8 mouse cellular contexts compared by ENCODE assay signal in genomic region chr9:69453901-69454666, GRCm38 (mm10). TPM values are rescaled to one million over a fixed set of nuclear protein-coding genes. Genes with fewer than 3 reads are reported as not detected.
DNase-seq lines count a peak whose midpoint lies in the region; ATAC-seq and TF ChIP-seq lines count a peak whose summit lies in the region.

No protein-coding gene starts in this region.

- H3K9ac ChIP-seq in forebrain, embryonic 12.5 days: peak overlapping the region; percentile 61
- peak overlapping the region; percentile 80 for H3K9ac ChIP-seq in intestine, embryonic 15.5 days

- H3K27ac ChIP-seq in cerebellum, adult 2 months (ENCODE audit: insufficient read depth, low read length): no peak overlapping the region
- peak overlapping the region; percentile 50 for H3K27ac ChIP-seq in forebrain, embryonic 12.5 days
- H3K27ac ChIP-seq in intestine, embryonic 15.5 days: peak overlapping the region; percentile 92

- no peaks in the 10 kb centered on the region for H3K36me3 ChIP-seq in forebrain, embryonic 12.5 days (replicated peaks)
- H3K36me3 ChIP-seq in intestine, embryonic 15.5 days: no peaks in the 10 kb centered on the region

- DNase-seq in cerebellum, adult 2 months: no peak
- DNase-seq in cerebellum, postnatal 4 days (ENCODE audit: low spot score in 2 of 2): no peak
- peak; percentile 68 for DNase-seq in Muller cell, postnatal 12 days (ENCODE audit: inconsistent ontology term)
- DNase-seq in testis, postnatal 10 days (ENCODE audit: low spot score): peak; percentile 73
- no peak for DNase-seq in layer of hippocampus, adult 18-20 months (ENCODE audit: low spot score in 2 of 2)

- 30% methylated on average over 32 of the region's 32 CpGs for WGBS in cerebellum, adult 2 months
- 7% methylated on average over 32 of the region's 32 CpGs for WGBS in forebrain, embryonic 12.5 days
- WGBS in intestine, embryonic 15.5 days: 9% methylated on average over 32 of the region's 32 CpGs

- H3K9me3 ChIP-seq in forebrain, embryonic 12.5 days: no peaks in the 10 kb centered on the region
- H3K9me3 ChIP-seq in intestine, embryonic 15.5 days: no peaks in the 10 kb centered on the region

- H3K4me1 ChIP-seq in cerebellum, adult 2 months (ENCODE audit: control insufficient read depth, insufficient read depth, low read length): no peaks in the 10 kb centered on the region; the same call in 1 of the 2 replicates
- H3K4me1 ChIP-seq in forebrain, embryonic 12.5 days: peaks cover 28% of the 10 kb centered on the region
- peaks cover 35% of the 10 kb centered on the region for H3K4me1 ChIP-seq in intestine, embryonic 15.5 days (replicated peaks)

- no peak for TF ChIP-seq CTCF in cerebellum, adult 2 months (IDR thresholded peaks at IDR 0.05; ENCODE audit: borderline replicate concordance, insufficient read depth, low read depth, low read length)

- no peaks in the 10 kb centered on the region for H3K27me3 ChIP-seq in cerebellum, adult 2 months (ENCODE audit: control insufficient read depth, insufficient read depth, low read length)
- peaks cover 35% of the 10 kb centered on the region for H3K27me3 ChIP-seq in forebrain, embryonic 12.5 days
- H3K27me3 ChIP-seq in intestine, embryonic 15.5 days (replicated peaks): no peaks in the 10 kb centered on the region

- H3K4me3 ChIP-seq in cerebellum, adult 2 months (replicated peaks; ENCODE audit: insufficient read depth, low read depth, low read length): peak overlapping the region; percentile 14
- H3K4me3 ChIP-seq in forebrain, embryonic 12.5 days (replicated peaks): peak overlapping the region; percentile 45
- peak overlapping the region; percentile 71 for H3K4me3 ChIP-seq in intestine, embryonic 15.5 days (replicated peaks)

- H3K4me2 ChIP-seq in forebrain, embryonic 12.5 days: peak overlapping the region; percentile 80
- H3K4me2 ChIP-seq in intestine, embryonic 15.5 days (replicated peaks): peak overlapping the region; percentile 82

- no peak for TF ChIP-seq POLR2A in cerebellum, adult 2 months (IDR thresholded peaks at IDR 0.05; ENCODE audit: borderline replicate concordance, insufficient read depth, low read length)

- ATAC-seq in forebrain, embryonic 12.5 days (ENCODE audit: low FRiP score): peak; percentile 4; the same call in 1 of the 2 replicates
- ATAC-seq in intestine, embryonic 15.5 days: peak; percentile 54
- ATAC-seq in megakaryocyte, adult 5-6 weeks (ENCODE audit: poor library complexity, severe bottlenecking): peak; percentile 63

RNA-seq across cellular contexts. Expression of gene Anxa2, which starts 0.7 kb away (rescaled TPM):
- 27.8 and 29.1 TPM in 2 replicates for polyA plus RNA-seq in cerebellum, adult 2 months (2012; rRNA removed)
- polyA plus RNA-seq in forebrain, embryonic 12.5 days (2016; fragmentation: Nextera tagmentation; extraction: Ambion mirVana): 114 and 160 TPM in 2 replicates
- 462 and 533 TPM in 2 replicates for polyA plus RNA-seq in intestine, embryonic 15.5 days (2015; fragmentation: Nextera tagmentation; extraction: Ambion mirVana)
- 1,047 and 1,062 TPM in 2 replicates for total RNA-seq in megakaryocyte, adult 5-6 weeks (2015)
- total RNA-seq in megakaryocyte, adult 5-6 weeks (2017): 654 and 695 TPM in 2 replicates
- total RNA-seq in layer of hippocampus, adult 18-20 months (2021): 1 to 10 TPM; 8.7 to 9.2 TPM

RNA-seq across cellular contexts. Expression of gene Ice2, which starts 56.4 kb away (rescaled TPM):
- polyA plus RNA-seq in cerebellum, adult 2 months (2012; rRNA removed): 8.4 and 8.7 TPM in 2 replicates
- 21.1 and 21.3 TPM in 2 replicates for polyA plus RNA-seq in forebrain, embryonic 12.5 days (2016; fragmentation: Nextera tagmentation; extraction: Ambion mirVana)
- polyA plus RNA-seq in intestine, embryonic 15.5 days (2015; fragmentation: Nextera tagmentation; extraction: Ambion mirVana): 15.5 and 15.6 TPM in 2 replicates
- total RNA-seq in megakaryocyte, adult 5-6 weeks (2015): 6.7 and 9.4 TPM in 2 replicates
- 8.9 and 9.4 TPM in 2 replicates for total RNA-seq in megakaryocyte, adult 5-6 weeks (2017)
- total RNA-seq in layer of hippocampus, adult 18-20 months (2021): 10 to 100 TPM; 10.8 to 11.4 TPM

Comparison
In these comparisons a context has a peak if more than half of its experiments do, and no peak if none do; other contexts are left out.
1. DNase-seq: peak in Muller cell, postnatal 12 days (single experiment) and testis, postnatal 10 days (single experiment); none in cerebellum, adult 2 months (0 of 2), cerebellum, postnatal 4 days (0 of 2) and layer of hippocampus, adult 18-20 months (0 of 2).
2. H3K4me3 ChIP-seq: peak in every context shown above with its lines; median percentile 71 in intestine, embryonic 15.5 days; 45 in forebrain, embryonic 12.5 days; 14 in cerebellum, adult 2 months.
3. ATAC-seq: peak in every context shown above with its lines; median percentile 63 in megakaryocyte, adult 5-6 weeks; 54 in intestine, embryonic 15.5 days; 4 in forebrain, embryonic 12.5 days.